Mouse (Mus musculus) erythroblast, adult 5-6 weeks (primary cell): ENCODE measurements around the gene Eif2b3. TPM values are rescaled to one million over a fixed set of nuclear protein-coding genes. Genes with fewer than 3 reads are reported as not detected.

Source experiments
- ATAC-seq: replicated peaks from 2 replicates; pipeline ENCODE4 v1.8.0; 2016; ENCODE audit warnings: moderate number of reproducible peaks, mild to moderate bottlenecking, moderate TSS enrichment, inconsistent platforms; ENCODE audit not compliant: poor library complexity, low FRiP score, severe bottlenecking
- total RNA-seq, 2 experiments: library from RNA; stranded (forward) in 1 of 2; stranded (reverse) in 1 of 2; fragments of 150-400 nt in 1 of 2; fragments of 200-764, 138-1000 nt in 1 of 2; gene quantifications; 2 replicates each; pipeline versions ENCODE4 v1.2.3 to v1.2.4; 2015 to 2017; ENCODE audit warnings: low replicate concordance in 2 of 2

The Eif2b3 gene
- total RNA-seq, 2 experiments from 2014 or later, result 7.2 to 11.9 TPM

DNA sequence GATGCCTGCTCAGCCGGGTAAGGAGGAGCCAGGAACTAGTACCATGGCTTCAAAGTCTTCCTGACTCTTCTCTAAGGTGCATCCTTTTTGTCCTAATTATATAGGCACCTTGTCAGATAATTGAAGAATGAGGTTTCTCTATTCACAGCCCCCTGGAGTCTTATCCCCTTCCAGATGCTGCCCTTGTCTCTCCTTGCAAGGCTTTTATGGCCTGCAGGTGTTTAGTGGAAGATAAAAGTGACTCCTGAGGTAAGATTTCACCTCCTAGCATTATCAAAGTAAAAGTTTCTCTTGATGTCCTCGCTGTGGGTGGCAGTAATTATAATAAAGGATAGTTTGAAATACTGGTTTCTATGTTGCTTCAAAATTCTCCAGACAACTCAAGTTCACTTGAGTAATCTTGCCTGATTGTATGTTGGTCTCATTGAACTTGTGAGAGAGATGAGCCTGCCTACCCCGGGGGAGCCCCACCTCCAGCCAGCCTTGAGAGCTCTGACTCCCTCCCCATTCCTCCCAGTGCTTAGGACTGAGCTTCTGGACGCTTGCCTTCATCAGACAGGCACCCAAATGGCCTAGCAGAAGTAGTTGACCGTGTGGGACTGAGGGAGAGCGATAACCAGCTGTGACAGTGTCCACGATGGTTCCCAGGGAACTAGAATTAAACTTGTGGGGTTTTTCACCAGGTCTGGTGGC, 68.9 kb downstream of the Eif2b3 start:
- peak; percentile 14; the same call in 1 of the 2 replicates for ATAC-seq

DNA sequence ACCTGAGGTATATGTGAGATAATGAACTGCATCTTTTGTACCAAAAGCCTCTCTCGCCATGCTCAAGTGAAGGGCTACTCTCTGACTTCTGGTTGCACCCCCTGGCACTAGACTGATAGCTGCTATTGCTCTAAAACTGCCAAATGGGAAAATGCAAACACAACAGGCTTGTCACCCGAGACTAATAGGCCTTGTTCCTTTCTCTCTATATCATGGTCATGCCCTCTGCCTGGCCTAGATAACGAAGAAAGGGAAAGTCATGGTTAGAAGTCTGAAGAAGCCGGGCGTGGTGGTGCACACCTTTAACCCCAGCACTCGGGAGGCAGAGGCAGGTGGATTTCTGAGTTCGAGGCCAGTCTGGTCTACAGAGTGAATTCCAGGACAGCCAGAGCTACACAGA, 71.4 kb downstream of the Eif2b3 start:
- peak; percentile 79 for ATAC-seq

DNA sequence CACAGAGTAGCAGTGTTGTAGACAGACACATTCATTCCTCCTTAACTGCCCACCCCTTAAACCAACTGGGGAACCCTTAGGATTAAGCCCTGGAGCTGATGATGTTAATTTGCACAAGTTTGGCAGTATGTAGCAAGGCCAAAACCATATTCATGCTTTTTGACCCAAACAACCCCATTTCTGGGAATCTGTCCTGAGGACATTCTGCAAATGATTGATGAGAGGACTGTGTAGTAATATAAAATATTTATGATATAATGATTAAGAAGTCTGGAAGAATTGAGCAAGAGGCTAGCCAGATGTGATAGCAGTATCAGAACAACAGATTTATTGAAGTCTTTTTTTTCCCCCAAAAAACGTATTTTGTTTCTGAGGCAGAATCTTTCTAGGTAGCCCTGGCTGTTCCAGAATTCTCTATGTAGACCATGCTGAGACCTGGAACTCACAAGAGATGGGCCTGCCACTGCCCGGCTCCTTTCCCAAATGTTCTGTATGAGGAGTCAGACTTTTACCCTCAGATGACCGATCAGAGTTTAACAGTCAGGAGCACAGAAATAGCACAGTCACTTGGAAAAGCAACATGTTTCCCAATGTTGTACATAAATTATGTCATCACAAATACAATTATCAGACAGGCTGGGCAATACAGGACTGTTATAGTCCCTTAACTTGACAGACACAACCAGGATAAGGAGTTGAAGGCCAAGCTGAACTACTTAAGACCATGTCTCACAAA, 75.6 kb downstream of the Eif2b3 start:
- no peak for ATAC-seq

DNA sequence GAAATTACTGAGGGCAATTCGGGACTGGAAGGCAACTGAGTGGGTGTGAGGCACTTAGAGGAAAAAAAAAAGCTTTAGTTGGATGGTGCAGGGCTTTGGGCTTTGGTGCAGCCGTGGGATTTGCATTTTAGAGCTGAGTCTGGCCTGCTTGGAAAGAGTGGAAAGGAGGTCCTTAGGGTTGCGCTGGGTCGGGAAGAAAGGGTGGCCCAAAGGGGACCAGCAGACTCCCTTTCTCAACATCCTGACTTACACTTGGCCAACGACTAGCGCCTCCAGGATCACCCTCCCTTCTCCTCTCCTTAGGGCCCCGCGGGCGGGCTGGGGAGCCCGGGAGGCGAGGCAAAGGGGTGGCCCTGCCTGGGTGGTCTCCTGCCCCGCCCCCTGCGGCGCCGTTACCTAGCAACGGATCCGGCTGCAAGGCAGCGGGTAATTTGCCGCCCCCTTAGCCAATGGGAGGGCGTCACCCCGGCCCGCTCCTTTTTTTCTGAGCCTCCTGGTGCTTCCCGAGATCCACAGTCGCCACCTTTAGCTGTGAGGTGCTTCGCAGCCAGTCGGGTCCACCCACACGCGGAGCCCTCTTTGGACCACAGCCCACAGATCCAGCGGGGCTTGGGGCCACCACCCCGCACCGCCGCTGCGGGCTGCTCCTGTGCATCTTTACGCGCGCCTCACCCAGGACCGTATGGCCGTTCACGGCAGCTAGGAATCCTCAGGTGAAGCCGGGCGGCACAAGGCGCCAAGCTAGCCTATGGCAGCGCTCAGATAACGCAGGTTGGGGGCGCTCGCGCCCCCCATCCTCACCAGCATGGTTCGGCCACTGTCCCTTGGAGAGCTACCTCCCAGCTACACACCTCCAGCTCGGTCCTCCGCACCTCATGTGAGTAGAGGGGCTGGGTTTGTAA, 76.6 kb downstream of the Eif2b3 start, which contains the start of gene Ptch2:
Ptch2 (plus strand) TSS at position 525 of the 902 bp plus-strand sequence.
- ATAC-seq, result no peak

DNA sequence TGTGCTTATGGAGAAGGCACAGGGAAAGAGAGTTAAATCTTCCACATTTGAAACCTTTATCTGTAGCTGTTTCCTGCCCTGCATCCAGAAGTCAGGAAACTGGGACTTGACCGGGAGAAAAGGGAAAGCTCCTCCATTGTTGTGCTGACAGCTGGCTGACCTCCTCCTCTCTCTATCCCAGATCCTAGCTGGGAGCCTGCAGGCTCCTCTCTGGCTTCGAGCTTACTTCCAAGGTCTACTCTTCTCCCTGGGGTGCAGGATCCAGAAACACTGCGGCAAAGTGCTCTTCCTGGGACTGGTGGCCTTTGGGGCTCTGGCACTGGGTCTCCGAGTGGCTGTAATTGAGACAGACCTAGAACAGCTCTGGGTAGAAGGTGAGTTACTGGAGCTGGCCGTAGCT, 77.5 kb downstream of the Eif2b3 start:
- no peak for ATAC-seq

DNA sequence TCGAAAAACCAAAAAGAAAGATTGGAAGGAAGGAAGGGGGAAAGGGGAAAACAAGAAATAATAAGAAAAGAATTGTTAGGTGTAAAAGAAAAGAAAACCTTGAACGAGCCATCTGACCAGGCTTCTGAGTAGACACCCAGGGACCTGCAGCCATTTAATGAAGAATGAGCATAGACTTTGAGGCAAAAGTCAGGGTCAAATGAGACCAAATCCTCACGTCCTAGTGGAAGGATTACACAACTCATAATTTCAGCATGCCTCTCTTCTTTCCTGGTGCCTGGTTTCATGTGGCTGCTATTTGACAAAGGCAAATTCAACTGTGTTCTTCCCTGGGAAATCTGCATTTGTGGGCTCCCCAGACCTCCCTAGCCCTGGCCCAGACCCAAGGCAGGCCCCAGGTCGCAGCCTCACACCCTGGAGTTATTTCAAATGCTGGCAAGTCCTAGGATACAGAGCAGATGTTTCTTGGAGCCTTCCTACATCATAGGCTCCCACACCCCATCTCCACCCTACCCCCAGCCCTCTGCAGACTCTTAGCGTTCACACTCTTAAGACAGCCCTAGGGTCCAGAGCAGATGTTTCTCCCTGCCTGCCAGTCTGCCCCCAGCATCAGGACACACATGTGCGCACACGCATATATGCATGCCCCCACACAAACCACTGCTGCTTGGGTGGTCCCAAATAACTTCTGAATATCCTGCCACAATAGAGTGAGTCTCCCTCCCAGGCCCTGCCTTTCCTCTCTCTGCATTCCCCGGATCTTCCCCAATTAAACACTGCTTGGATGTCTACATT, 79.0 kb downstream of the Eif2b3 start:
- no peak for ATAC-seq

DNA sequence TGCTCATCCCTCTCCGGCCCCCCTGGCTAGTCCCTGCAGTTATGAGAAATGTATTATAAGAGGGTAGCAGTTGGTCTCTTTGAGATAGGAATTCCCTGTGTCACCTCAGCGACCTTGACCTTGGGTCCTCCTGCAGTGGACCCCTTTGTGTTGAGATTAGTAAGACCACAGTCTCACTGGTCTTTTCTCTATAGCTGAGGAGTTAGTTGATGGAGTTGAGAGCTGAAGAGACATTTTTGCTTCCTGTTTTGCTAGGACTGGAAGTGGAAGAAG, 79.5 kb downstream of the Eif2b3 start:
- no peak for ATAC-seq

DNA sequence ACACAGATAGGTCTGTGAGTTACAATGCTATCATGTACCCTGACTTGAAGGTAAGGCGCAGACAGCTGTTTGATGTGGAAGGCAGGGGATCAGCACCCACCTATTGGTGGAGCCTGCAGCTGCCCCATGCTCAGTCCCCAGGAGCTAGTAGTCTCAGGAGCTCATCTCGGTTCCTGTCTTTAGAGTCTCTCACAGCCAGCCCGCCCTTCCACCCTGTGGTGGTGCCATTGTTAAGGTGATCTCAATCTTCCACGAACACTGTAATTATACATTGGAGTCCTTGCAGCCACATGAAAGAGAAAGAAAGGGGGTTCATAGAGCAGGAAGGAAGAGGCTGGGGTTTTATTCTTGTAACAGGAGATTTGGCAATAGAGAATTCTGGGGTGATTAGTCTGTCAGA, 80.8 kb downstream of the Eif2b3 start:
- ATAC-seq, result no peak

DNA sequence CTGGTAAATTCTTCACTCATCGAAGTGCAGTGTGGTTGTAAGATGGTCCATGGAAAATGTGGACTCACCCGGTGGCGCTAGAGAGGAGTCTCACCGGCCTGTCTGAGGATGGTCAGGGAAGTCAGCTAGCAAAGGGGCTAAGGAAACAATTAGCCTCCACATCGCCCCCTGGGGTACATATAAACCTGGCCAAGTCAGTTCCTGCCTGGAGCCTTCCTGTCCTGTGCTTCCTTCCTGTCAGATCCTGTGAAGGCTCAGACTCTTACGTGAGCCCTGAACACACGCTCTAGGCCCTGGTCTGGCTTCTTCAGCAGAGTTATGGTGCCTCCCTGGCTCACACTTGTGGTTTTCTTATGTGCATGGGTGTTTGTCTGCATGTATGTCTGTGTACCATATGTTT, 82.0 kb downstream of the Eif2b3 start:
- no peak for ATAC-seq

DNA sequence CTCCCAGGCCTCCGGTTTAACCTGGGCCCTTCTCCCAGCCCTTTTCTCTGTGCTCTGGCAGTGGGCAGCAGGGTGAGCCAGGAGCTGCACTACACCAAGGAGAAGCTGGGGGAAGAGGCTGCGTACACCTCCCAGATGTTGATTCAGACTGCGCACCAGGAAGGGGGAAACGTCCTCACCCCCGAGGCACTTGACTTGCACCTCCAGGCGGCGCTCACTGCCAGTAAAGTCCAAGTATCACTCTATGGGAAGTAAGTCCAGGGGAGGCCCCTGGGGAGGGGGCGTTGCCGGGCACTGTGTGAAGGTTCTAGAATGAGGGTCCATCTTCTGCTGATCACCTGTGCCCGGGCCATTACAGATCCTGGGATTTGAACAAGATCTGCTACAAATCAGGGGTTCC, 85.5 kb downstream of the Eif2b3 start:
- ATAC-seq, result no peak

DNA sequence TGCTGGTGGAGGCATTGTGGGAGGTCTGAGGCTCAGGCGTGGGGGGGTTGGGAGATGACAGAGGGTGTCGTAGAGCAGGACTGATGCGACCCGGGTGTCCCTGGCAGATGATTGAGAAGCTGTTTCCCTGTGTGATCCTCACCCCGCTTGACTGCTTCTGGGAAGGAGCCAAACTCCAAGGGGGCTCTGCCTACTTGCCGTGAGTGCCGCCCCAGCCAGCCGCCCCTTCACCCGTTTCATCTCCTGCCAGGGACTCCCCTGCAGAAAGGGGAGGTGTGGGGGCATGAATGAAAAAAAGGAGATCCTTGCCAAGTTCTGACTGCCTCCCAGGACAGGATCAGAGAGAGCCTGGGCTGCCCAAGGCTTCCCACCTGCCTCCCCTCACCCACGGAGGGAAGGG, 85.9 kb downstream of the Eif2b3 start:
- no peak for ATAC-seq

DNA sequence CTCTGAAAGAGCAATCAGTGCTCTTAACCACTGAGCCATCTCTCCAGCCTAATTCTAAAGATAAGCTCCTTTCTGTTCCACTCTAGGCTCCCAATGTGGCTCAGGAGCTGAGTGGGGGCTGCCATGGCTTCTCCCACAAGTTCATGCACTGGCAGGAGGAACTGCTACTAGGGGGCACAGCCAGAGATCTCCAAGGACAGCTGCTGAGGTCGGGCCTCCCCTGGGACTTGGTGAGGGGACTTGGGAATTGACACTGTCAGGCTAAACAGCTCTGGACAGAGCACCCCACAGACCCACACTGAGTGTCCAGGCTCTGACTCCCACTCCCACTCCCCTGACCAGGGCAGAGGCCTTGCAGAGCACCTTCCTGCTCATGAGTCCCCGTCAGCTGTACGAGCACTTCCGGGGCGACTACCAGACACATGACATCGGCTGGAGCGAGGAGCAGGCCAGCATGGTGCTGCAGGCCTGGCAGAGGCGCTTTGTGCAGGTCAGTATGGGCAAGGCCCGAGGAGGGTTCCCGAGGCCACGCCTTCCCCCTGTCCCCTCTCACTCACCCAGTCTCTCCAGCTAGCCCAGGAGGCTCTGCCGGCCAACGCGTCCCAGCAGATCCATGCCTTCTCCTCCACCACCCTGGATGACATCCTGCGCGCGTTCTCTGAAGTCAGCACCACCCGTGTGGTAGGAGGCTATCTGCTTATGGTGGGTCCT, 88.8 kb downstream of the Eif2b3 start:
- ATAC-seq, result no peak

DNA sequence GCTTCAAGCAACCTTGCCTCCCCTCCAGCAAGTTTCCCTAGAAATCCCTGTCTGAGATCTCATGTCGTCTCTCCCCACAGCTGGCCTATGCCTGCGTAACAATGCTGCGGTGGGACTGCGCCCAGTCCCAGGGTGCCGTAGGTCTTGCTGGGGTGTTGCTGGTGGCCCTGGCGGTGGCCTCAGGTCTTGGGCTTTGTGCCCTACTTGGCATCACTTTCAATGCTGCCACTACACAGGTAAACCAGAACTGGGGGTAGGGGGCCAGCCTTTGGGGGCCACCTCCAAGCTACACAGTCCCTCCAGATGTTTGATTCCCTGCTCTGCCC, 89.3 kb downstream of the Eif2b3 start:
- no peak for ATAC-seq

DNA sequence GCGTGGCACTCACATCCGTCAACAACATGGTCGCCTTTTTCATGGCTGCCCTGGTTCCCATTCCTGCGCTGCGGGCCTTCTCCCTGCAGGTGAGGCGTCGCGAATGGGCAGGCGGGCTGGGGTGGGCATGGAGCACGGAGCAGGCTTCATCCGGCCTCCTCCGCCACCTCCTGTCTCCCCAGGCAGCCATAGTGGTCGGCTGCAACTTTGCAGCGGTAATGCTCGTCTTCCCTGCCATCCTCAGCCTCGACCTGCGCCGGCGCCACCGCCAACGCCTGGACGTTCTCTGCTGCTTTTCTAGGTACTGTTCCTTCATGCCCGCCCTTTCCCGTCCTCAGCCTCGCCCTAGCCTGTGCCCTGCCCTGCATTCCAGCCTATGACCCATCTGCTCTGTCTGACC, 90.1 kb downstream of the Eif2b3 start:
- no peak for ATAC-seq

DNA sequence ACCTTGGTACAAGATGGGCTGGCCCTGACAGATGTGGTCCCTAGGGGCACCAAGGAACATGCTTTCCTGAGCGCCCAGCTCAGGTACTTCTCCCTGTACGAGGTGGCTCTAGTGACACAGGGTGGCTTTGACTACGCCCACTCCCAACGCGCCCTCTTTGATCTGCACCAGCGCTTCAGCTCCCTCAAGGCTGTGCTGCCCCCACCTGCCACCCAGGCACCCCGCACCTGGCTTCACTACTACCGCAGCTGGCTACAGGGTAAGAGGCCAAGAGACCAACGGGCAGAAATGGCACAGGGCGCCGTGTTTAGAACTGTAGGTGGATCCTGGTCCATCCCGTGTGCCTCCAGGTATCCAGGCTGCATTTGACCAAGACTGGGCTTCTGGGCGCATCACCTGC, 91.0 kb downstream of the Eif2b3 start:
- ATAC-seq, result no peak

DNA sequence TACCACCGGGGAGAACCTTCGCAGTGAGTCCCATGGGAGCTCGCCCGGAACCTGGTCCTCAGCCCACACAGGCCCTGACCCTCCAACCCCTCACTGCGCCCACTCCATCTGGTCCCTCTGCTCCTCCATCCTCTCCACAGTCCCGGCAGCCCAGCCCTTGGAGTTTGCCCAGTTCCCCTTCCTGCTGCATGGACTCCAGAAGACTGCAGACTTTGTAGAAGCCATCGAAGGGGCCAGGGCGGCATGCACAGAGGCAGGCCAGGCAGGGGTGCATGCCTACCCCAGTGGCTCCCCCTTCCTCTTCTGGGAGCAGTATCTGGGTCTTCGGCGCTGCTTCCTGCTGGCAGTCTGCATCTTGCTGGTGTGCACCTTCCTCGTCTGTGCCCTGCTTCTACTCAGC, 91.8 kb downstream of the Eif2b3 start:
- ATAC-seq, result no peak

DNA sequence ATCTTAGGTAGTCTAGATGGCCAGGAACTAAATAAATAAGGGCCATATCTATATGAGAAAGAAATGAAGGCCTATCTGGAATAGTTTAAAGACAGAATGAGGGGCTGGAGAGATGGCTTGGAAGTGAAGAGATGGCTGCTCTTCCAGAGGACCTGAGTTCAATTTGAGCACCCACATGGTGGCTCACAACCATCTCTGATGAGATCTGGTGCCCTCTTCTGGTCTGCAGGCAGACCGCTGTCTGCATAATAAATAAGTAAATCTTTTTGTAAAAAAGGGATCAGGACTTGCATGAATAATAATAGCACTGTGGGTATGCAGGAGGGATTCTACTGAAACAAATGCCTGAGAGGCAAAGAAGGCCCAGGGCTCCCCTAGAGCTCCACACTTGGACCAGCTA, 94.0 kb downstream of the Eif2b3 start:
- ATAC-seq, result no peak

DNA sequence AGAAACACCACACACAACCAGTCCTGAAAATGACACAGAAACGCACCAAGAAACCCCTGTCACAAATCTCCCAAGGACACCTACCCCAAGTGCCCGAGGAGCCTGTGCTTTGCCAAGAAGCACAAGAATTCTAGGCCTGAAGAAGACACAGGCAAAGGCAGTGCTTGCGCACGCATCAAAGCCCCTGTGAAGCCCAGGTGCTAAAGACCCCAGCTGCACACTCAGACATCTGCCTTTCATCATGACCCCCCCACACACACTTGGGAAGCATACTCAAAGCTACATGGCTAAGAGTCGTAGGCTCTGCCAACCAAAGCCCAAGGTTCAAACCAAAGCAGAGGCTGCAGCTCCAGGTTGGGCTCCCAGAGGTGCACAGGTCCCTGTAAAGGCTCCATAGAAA, 96.4 kb downstream of the Eif2b3 start:
- no peak for ATAC-seq

DNA sequence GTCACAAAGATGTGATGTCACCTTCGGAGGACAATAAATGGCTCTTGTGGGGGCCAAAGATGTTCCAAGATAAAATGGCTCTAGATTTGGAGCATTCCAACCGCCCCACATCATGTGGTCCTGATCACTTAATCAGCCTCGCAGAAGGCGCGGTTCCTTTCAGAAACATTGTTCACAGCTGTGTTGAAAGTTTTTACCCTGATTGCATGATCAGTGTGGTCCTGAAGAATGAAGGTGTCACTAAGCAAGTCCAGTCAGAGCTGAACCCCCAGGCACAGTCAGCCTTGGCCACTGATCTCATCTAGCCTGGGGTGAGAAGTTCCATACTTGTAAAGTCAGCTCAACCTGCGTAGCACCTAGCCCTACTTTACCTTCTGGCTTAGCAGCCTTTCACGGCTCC, 98.7 kb downstream of the Eif2b3 start:
- no peak for ATAC-seq

DNA sequence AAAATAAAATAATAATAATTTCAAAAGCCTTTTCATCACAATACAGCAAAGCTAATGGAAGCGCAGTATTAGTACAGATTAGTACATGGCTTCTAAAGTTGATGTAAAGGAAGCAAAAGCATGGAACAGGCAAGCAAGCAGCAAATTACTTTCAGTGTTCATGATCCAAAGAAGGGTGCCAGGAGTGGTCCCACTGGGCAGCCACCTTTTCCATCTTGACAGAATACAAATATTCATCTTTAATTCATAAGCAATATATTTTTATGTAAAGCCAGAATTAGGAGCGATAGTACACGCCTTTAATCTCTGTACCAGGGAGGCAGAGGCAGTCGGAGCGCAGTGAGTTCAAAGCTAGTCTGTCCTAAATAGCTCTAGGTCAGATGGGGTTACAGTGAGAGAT, 100.4 kb downstream of the Eif2b3 start:
- no peak for ATAC-seq
